Mouse (Mus musculus) adrenal gland, adult 8-10 months (tissue): Measurements from ENCODE around the gene Vax2. TPM values are rescaled to one million over a fixed set of nuclear protein-coding genes. Genes with fewer than 3 reads are reported as not detected.

Experiments
- DNase-seq: peaks from one replicate; pipeline ENCODE4 v3.0.0; 2022
- total RNA-seq, 4 experiments: library from RNA; stranded (reverse); gene quantifications; 2 replicates each; pipeline ENCODE4 v1.2.4; 2022

Vax2 gene
- total RNA-seq = not detected

GRCm38 (mm10) chr6:83711067-83711675, at the start of gene Vax2:
TSS of gene Vax2 (plus strand) at chr6:83711264.
- DNase-seq = peak; percentile 68

GRCm38 (mm10) chr6:83665009-83665408, 46.1 kb upstream of the Vax2 start:
- DNase-seq = no peak

- peak; percentile 39 for DNase-seq
Observed at GRCm38 (mm10) chr6:83673395-83673794, 37.7 kb upstream of the Vax2 start.

GRCm38 (mm10) chr6:83677757-83678156, 33.3 kb upstream of the Vax2 start, which contains the start of gene Cd207:
TSS of gene Cd207 (minus strand) at chr6:83677857.
- DNase-seq = no peak

GRCm38 (mm10) chr6:83689374-83689773, 21.7 kb upstream of the Vax2 start:
- DNase-seq = no peak

GRCm38 (mm10) chr6:83690277-83690676, 20.8 kb upstream of the Vax2 start:
- no peak for DNase-seq

- no peak for DNase-seq
Observed at GRCm38 (mm10) chr6:83690936-83691335, 20.1 kb upstream of the Vax2 start.

GRCm38 (mm10) chr6:83692962-83693361, 18.1 kb upstream of the Vax2 start:
- DNase-seq = no peak

GRCm38 (mm10) chr6:83693835-83694234, 17.2 kb upstream of the Vax2 start:
- no peak for DNase-seq

- no peak for DNase-seq
Observed at GRCm38 (mm10) chr6:83695731-83696130, 15.3 kb upstream of the Vax2 start.

GRCm38 (mm10) chr6:83696684-83697083, 14.4 kb upstream of the Vax2 start:
- no peak for DNase-seq

GRCm38 (mm10) chr6:83697932-83698331, 13.1 kb upstream of the Vax2 start:
- DNase-seq = no peak

- DNase-seq = no peak
Observed at GRCm38 (mm10) chr6:83699971-83700370, 11.1 kb upstream of the Vax2 start.

GRCm38 (mm10) chr6:83701001-83701400, 10.1 kb upstream of the Vax2 start:
- DNase-seq = no peak

GRCm38 (mm10) chr6:83702146-83702999, 8.7 kb upstream of the Vax2 start:
- DNase-seq = no peak

GRCm38 (mm10) chr6:83703000-83703721, 7.9 kb upstream of the Vax2 start:
- no peak for DNase-seq

GRCm38 (mm10) chr6:83703722-83704078, 7.4 kb upstream of the Vax2 start:
- no peak for DNase-seq

- no peak for DNase-seq
Observed at GRCm38 (mm10) chr6:83704294-83704693, 6.8 kb upstream of the Vax2 start.

- no peak for DNase-seq
Observed at GRCm38 (mm10) chr6:83704701-83705100, 6.4 kb upstream of the Vax2 start.

GRCm38 (mm10) chr6:83707738-83708510, 3.1 kb upstream of the Vax2 start:
- no peak for DNase-seq

- no peak for DNase-seq
Observed at GRCm38 (mm10) chr6:83710361-83711066, 550 bp upstream of the Vax2 start.
